Mouse (Mus musculus): ENCODE results near the gene Styk1.

DNA sequence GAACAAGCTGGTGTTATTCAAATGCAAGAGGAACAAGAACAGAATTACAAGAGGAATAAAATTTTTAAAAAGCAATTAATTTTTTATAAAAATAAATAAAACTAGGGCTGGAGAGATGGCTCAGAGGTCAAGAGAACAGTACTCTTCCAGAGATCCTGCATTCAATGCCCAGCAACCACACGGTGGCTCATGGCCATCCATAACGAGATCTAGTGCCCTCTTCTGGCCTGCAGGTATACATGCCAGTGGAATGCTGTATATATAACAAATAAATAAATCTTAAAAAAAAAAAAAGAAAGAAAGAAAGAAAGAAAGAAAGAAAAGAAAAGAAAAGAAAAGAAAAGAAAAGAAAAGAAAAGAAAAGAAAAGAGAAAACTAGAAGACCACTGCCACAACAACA lies 63.0 kb downstream of the Styk1 start:
- TF ChIP-seq CTCF (IDR thresholded peaks at IDR 0.05) (peak; percentile 74), EP300 (IDR thresholded peaks at IDR 0.05) (no peak)

Measured in lung, postnatal 0 days (tissue).